Mouse (Mus musculus): ENCODE data around the gene Srgap1.

Gene Srgap1

DNA sequence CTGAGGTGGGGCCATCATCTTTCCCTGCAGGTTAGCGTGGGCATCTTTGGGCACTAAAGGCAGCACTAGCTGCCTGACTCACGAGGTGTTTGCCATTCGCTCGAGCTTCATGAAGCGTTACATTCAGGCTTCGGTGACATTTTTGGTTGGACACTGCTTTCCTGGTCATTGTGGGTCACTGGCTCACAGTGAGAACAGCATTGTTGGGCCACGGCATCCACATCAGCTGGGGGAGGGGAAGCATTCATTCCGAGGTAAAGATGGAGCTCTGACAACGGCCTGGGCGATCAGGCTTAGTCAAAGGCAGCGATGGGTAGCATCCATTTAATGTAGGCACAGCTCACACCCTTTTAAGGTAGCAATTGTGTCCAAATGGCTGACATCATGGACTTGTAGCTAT, 240.3 kb downstream of the Srgap1 start:
- DNase-seq, result no peak

GRCm38 (mm10) chr10:121805933-121806341, 241.2 kb downstream of the Srgap1 start:
- DNase-seq, result no peak

GRCm38 (mm10) chr10:121804551-121804950, 242.6 kb downstream of the Srgap1 start:
- DNase-seq, result no peak

DNA sequence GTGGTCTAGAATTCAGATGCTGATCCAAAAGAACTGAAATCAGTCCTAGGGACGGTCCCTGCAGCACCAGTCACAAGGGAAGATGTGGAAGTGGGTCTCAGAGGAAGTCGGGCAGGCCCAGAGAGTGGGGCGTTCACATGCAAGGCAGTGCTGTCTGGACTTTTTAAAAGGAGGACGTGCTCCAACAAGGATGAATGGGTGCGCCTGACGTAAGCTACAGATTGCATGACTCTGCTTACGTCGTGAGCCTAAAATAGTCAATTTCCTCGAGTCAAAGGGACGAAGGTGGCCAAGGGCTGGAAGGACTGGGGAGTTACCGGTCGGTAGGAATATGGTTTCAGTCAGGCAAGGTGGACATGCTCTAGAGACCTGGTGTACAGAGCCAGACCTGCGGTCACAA, 247.1 kb downstream of the Srgap1 start:
- DNase-seq, result no peak

DNA sequence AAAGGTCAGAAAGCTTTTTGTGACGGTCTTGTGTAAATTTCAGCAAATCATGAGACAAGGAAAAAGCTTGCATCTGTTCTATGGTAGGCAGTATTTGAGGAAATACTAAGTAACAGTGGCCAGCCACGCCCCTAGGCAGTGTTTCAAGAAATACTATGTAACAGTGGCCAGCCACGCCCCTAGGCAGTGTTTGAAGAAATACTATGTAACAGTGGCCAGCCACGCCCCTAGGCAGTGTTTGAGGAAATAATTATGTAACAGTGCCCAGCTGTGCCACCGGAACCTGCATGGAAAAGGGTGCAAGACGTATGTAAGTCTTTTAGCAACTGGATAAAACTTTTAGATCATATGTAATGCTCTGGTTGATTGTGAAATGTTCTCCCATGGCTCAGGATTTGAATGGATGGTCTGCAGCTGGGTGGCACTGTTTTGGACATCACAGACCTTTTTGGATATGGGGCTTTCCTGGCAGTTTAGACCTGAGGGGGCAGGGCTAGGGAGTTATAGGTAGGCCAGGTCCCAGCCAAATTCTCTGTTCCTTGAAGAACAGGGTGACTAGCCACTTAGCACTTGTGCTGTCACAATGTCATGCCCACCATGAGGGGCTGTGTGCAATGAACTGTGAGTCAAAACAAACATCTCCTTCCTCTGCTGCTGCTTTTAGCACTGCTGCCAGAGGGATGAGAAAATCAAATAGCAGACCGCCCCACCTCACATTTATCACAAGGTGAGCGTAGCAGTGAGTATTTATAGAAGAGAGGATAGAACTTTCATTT, 250.9 kb downstream of the Srgap1 start:
- DNase-seq, result no peak

- no peak for DNase-seq
Measured at GRCm38 (mm10) chr10:121794486-121794885, 252.6 kb downstream of the Srgap1 start.

DNA sequence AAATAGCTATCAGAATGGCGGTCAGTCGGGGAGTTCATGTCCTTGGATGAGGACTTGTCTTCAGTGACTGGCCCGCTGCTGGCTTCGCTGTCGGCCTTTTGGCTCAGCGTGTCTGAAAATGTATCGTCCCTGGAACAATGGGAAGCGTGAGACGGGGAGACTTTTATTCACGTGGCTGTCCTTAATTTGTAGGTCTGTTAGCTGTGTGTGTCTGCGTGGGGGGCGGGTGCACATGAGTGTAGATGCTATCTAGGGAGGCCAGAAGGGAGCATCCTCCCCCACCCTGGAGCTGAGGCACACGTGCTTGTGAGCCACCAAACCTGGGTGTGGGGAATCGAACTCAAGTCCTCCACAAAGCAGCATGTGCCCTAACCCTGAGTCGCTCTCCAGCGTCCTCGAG, 254.5 kb downstream of the Srgap1 start:
- no peak for DNase-seq

DNA sequence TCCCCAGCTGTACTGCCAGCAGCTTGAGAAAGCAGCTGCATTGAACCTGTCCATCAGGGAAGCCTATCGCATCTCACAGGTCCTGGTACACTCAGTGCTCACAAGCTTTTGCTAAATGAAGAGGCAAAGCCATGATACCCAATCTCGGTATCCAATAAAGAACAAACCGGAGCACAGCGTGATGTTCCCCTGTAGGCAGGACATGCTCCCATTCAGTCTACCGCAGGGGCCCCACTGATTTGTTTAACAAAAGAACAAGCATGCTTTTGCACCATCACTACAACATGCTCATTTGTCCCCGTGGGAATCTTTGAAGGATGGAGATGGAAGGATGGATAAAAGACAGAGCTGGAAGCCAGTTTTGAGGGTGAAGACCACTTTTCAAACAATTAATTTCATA, 257.0 kb downstream of the Srgap1 start:
- DNase-seq, result peak; percentile 16

DNA sequence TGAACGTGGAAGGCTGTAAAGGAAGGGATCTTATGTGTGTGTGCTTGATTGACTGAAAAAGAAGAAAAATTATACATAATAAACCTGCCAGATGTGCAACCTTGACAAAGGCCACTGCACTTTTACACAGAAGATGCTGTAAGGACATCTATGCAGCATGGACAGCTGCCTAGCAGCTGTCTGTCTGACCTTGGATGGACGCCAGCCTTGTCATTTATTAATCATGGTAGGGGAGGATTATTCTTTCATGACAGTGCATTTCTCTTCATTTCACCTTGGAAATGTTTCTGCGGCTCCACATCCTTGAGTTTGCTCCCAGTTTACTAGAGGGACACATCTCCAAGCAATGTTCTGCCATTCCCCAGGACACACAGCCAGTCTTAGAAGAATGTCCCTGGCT, 258.6 kb downstream of the Srgap1 start:
- no peak for DNase-seq

DNA sequence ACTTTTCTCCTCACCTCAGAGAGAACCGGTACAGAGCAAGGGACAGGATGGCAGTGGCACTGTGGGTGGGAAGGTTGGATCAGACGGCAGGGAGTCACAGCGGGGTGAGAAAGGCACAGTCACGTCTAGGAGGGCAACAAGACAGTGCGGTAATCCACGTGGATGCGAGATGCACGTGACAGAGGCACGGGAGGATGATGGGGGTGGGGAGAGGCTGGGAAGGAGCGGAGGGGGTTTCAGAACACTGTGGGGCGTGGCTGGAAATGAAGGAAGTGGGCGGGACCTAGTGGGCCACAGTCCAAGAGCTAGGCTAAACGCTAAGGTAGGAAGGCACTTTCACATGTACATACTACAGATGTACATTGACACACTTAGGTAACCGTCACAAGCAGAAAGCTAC, 266.0 kb downstream of the Srgap1 start:
- DNase-seq, result no peak

DNA sequence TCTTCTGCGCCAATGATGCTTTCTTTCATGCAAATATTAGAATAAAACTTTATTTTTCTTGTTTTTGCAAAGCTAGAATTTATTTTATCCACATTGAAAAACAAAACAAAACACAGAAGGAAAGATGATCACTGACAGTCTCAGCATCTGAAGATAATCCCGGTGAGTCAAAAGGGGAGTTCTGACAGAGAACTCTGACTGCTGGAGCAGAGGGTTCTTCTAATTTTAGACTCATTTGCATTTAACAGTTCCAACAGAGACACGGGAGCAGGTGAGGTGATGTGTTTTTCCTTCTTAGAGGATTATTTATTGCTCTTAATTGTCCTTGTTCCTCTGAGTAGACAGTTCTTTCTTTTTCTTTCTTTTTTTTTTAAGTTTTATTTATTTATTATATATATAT, 271.1 kb downstream of the Srgap1 start:
- DNase-seq, result no peak

DNA sequence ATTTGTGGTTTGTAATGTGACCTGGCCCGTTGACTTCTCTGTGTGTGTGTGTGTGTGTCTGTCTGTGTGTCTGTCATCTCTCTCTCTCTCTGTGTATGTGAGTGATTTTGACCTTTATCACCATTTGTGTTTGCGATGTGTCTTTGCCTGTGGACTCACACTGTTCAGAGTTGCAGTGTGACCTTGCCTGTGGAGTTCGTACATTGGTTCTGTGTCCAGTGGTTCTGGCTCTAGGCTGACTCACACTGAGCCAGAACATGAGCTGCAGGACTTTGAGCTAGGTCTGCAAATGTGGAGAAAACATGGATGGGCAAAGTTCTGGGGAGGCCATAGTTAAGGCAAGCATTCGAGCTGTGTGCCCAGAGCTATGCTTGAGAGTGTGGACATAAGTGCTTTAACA, 273.3 kb downstream of the Srgap1 start:
- no peak for DNase-seq

- peak; percentile 44 for DNase-seq
Measured at GRCm38 (mm10) chr10:121770624-121771577, 276.2 kb downstream of the Srgap1 start.

DNA sequence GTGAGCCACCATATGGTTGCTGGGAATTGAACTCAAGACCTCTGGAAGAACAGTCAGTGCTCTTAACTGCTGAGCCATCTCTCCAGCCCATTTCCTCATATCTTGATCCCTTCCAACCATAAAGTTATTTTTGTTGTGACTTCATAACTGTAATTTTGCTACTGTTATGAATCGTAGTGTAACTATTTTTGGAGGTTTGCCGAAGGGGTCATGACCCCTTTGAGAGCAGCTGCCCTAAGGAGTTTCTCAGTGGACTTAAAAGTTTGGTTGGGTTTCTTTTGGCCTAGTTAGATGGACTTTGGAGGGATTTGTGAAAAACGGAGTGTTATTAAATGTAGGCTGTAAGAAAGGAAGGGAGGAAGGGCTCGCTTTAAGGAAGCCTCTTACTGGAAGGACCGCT, 277.4 kb downstream of the Srgap1 start:
- no peak for DNase-seq

GRCm38 (mm10) chr10:121767295-121767694, 279.8 kb downstream of the Srgap1 start:
- DNase-seq, result peak; percentile 18

DNA sequence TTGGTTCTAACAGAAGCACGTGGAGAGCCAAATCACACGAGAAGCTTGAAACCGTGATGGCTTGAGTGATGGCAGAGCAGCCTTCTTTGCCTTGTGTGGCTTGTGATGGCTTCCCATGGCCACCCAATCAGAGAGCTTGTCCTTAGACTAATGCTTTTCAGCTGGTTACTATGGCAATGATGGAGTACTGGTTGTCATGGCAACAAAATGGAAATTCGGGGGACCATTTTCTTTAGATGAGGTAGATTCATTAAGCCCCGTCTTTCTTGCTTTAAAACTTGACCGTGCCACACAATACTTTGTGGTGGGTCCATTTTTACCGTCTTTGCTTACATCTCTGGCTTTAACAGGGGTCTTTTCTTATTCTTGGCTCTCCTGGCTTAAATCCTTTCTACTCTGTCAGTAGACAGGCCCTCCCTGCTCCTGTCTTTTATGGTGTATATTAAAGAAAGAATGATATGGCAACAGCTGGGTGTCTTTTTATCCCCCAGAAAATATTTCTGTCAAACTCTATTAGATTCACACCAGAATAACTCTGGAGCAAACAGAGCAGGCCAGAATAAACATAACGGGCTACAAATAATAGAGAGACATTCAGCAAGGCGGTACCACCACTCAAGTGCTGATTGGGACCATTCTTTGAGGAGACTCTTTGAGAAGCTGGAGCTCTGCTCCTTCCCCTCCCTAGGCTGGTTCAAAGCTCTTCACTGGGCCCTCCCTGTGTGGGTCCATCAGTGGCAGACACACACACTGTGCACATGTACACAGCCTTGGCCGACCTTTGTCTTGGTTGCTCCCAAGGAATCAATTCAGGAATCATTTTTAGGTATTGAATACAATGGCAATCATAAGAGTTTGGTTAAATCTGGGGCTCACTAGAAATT, 281.7 kb downstream of the Srgap1 start:
- peak; percentile 45 for DNase-seq

GRCm38 (mm10) chr10:121764469-121765173, 282.5 kb downstream of the Srgap1 start:
- no peak for DNase-seq

DNA sequence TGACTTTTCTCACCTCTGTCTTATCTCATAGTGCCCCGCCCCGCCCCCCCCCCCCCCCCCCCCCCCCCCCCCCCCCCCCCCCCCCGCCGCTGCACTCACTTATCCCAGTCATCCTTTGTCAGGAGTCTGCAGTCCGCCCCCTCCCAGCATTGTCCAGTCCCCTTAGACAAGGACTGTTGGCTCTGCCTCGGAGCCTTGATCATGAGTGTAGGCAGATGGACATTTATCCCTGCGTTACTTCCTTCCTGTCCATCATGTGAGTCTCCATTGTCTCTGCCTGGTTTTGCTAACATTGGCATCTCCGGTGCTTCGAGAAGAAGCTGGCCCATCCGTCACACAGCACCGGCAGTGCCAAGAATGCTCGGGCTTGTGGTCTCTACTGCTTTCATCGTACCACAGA, 283.9 kb downstream of the Srgap1 start:
- DNase-seq, result no peak

DNA sequence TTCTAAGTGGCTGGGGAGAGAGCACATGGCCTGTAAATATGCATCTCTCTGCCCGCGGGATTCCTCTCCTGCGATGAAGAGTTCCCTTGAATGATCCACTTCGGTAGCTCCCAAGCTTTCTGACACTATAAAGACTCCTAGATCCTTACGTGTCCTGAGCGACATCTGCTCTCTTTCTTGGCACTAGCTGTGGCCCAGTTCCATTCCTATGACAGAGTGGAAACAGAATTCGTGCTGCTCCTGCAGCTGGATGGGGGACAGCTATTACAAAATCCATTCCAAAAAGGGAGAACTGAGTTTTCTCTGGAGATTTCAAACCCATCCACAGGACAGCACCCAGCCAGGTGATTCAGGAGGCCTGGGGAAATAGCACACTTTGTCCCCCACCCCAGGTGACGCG, 285.0 kb downstream of the Srgap1 start:
- DNase-seq, result no peak

- peak; percentile 50 for DNase-seq
Measured at GRCm38 (mm10) chr10:121759095-121759494, 288.0 kb downstream of the Srgap1 start.

DNA sequence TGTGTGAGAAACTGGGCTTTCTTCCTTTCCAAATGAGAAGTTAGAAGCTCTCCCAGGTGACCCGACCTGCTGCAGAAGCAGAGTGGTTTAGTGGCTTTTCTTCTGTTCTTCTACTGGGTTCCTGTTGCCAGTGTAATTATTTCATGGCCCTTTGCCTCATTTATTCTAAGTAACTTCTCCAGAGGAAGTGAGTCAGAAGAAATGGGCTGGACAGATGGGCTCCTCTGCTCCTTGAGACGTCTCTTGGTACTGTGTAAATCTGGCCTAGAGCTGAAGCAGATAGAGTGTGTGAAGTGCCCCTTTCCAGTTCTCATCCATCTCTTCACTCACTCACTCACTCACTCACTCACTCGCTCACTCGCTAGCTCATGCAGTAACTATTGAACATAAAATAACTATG, 290.4 kb downstream of the Srgap1 start:
- no peak for DNase-seq

DNA sequence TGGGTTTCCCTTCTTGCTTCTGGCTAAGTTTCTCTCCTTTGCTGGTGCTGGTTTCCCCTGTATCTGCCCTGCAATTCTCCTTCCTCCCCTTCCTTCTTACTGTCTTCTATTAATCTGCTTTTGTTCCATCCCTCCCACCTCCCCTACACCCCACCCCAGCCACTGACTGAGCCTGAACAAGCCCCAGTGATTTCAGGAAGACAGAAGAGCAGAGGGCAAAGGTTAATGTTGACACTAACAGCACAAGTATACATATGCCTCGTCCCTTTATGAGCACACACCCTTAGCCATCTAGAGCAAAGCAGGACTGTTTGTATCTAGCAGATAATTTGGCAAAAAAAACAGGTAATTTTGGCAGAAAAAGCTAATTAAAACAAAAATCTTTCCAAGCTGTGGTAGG, 291.3 kb downstream of the Srgap1 start:
- no peak for DNase-seq
